Comparison of ENCODE assay signal across 7 mouse cellular contexts in genomic region chr2:160433252-160433651, GRCm38 (mm10).
A peak's percentile ranks its signal among the peaks of the same experiment; 100 is the strongest.
DNase-seq lines count a peak whose midpoint lies in the region.

No protein-coding gene starts in this region.

- intact Hi-C loops in heart, postnatal 36 days (cut with DNase I), result no loop called here

- peak; percentile 49 for DNase-seq in adipocyte (ENCODE audit: low spot score)
- DNase-seq in adrenal gland, postnatal 4 days (ENCODE audit: low spot score in 2 of 2), result peak; percentile 16 to 26
- peak; percentile 65 to 67 for DNase-seq in frontal cortex, postnatal 14 days (ENCODE audit: low spot score in 2 of 2)
- peak; percentile 71 to 76 for DNase-seq in heart, postnatal 36 days
- DNase-seq in layer of hippocampus, postnatal 14 days (ENCODE audit: low spot score in 2 of 2), result peak; percentile 72 to 80
- DNase-seq in lung, postnatal 14 days, result peak; percentile 72
- DNase-seq in testis, postnatal 14 days (ENCODE audit: low spot score), result peak; percentile 41

Comparison
In these comparisons a context has a peak if more than half of its experiments do, and no peak if none do; other contexts are left out.
1. Peak in every context shown above with its lines: DNase-seq.
2. DNase-seq: peak in every context shown above with its lines; median percentile 76 in layer of hippocampus, postnatal 14 days; 74 in heart, postnatal 36 days; 72 in lung, postnatal 14 days; 66 in frontal cortex, postnatal 14 days; 49 in adipocyte; 41 in testis, postnatal 14 days; 21 in adrenal gland, postnatal 4 days.